Mouse (Mus musculus) limb, embryonic 14.5 days (tissue): Measurements from ENCODE around the gene Samd8. TPM values are rescaled to one million over a fixed set of nuclear protein-coding genes. Genes with fewer than 3 reads are reported as not detected.

ENCODE experiments used
- ATAC-seq: fragments of 200-750 bp; cut with Nextera tagmentation; 2 replicates; pipeline ENCODE4 v1.8.0; 2017; ENCODE audit warnings: low read depth, moderate number of reproducible peaks, moderate TSS enrichment; ENCODE audit not compliant: low FRiP score
- DNase-seq: peaks from one replicate; pipeline ENCODE4 v3.0.0-alpha.2; 2015; ENCODE audit warnings: low spot score
- H3K27ac ChIP-seq: fragments of 300-500 bp; sonication (generic); replicated peaks from 2 replicates; pipeline ENCODE4 v1.5.1; 2014; ENCODE audit warnings: low read depth, mild to moderate bottlenecking, low read length, moderate library complexity, mixed read lengths
- H3K27me3 ChIP-seq: fragments of 300-500 bp; sonication (generic); 2 replicates; pipeline ENCODE4 v1.6.1; 2014; ENCODE audit warnings: low read length, mixed read lengths; ENCODE audit not compliant: control insufficient read depth, insufficient read depth
- H3K36me3 ChIP-seq: fragments of 300-500 bp; sonication (generic); 2 replicates; pipeline ENCODE4 v1.6.1; 2014; ENCODE audit warnings: mild to moderate bottlenecking, low read length, moderate library complexity, mixed read lengths; ENCODE audit not compliant: control insufficient read depth, insufficient read depth
- H3K4me1 ChIP-seq: fragments of 300-500 bp; sonication (generic); 2 replicates; pipeline ENCODE4 v1.6.1; 2014; ENCODE audit warnings: antibody characterized with exemption, low read length, mixed read lengths; ENCODE audit not compliant: control insufficient read depth, insufficient read depth
- H3K4me2 ChIP-seq: fragments of 300-500 bp; sonication (generic); replicated peaks from 2 replicates; pipeline ENCODE4 v1.6.1; 2014; ENCODE audit warnings: low read depth, mild to moderate bottlenecking, low read length, moderate library complexity; ENCODE audit not compliant: severe bottlenecking
- H3K4me3 ChIP-seq: fragments of 300-500 bp; sonication (generic); replicated peaks from 2 replicates; pipeline ENCODE4 v1.5.1; 2014; ENCODE audit warnings: low read length
- H3K9ac ChIP-seq: fragments of 300-500 bp; sonication (generic); 2 replicates; pipeline ENCODE4 v1.6.1; 2014; ENCODE audit warnings: mild to moderate bottlenecking, low read depth, low read length, moderate library complexity; ENCODE audit not compliant: severe bottlenecking
- H3K9me3 ChIP-seq: fragments of 300-500 bp; sonication (generic); 2 replicates; pipeline ENCODE4 v1.6.1; 2016; ENCODE audit warnings: low read length; ENCODE audit not compliant: control insufficient read depth
- POLR2A ChIP-seq: fragments of 200-500 bp; IDR thresholded peaks from 2 replicates; pipeline ENCODE4 v1.8.0; 2012; ENCODE audit warnings: inconsistent platforms, mild to moderate bottlenecking, moderate library complexity, borderline replicate concordance; ENCODE audit not compliant: insufficient read depth, insufficient read length; ENCODE audit errors: extremely low read depth
- WGBS: fragments of 180-500 bp; shearing (Covaris S2); extraction: QIAGEN DNeasy Blood & Tissue Kit; methylation state at CpG from one replicate; pipeline ENCODE4 v1.1.7; 2014; 5-methylcytosine and 5-hydroxymethylcytosine counted together
- polyA plus RNA-seq, 2 experiments: library from polyadenylated mRNA; depleted of rRNA in 1 of 2; stranded (reverse) in 1 of 2; unstranded in 1 of 2; fragments of >200 nt; fragmentation: Nextera tagmentation in 1 of 2; extraction: Ambion mirVana in 1 of 2; gene quantifications; 2 replicates each; pipeline versions ENCODE4 v1.2.1 to v1.2.3; 2012 to 2014

Samd8 gene
- polyA plus RNA-seq, 2 experiments: 11.4 to 12.3 TPM

GRCm38 (mm10) chr14:21825786-21826491 lies 75.6 kb downstream of the Samd8 start:
- ATAC-seq: no peak
- Histone ChIP-seq H3K4me3 (no peak overlapping the region), H3K36me3 (no peaks in the 10 kb centered on the region), H3K27me3 (no peaks in the 10 kb centered on the region), H3K9ac (no peak overlapping the region), H3K27ac (no peak overlapping the region), H3K4me1 (peaks cover 9% of the 10 kb centered on the region), H3K4me2 (no peak overlapping the region), H3K9me3 (no peaks in the 10 kb centered on the region)
- no peak for TF ChIP-seq POLR2A
- WGBS: 83% methylated on average over 9 of the region's 9 CpGs
- DNase-seq: no peak

DNA sequence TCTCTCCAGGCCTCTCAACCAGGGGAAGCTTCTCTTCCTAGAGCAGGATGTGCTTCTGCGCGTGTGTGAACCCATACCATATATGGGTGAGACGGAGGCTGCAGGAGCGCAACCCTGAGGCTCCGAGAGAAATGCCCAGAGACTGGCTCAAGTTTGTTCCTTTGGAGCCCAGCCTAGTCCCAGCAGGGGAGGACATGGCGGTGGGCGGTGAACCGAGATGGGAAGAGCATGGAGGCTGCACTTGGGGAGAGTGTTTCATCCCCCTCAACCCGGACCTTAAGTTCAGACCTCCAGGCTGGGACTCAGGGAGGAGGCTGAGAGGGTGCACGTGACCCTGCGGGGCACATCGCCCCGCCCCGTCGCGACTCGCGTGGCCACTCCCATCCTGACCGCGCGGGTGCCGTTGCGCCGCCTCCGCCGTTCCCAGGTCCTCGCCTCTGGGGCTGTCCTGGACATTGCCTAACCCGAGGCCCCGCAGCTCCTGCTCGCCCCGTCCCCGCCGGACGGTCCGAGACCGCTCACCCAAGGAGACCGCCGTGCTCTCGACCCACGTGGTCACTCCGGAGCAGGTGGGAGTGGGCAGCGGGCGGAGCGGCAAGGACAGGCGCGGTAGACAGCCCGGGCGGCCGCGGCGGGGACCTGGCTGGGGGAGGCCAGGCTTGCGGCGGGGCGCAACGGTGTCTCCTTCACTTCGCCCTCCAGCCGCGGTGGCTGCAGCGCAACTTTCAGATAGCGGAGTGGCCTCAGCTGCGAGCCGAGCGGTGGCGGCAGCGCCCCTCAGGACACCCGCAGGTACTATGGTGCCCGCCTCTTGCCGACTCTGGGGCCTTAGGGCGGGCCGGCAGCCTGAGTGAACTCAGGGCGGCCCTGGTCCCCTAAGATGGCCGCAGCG lies 80.8 kb downstream of the Samd8 start:
- WGBS: 2% methylated on average over 59 of the region's 73 CpGs
- H3K36me3 ChIP-seq: peaks cover 21% of the 10 kb centered on the region
- H3K4me2 ChIP-seq: peak overlapping the region; percentile 84
- peak overlapping the region; percentile 98 for H3K4me3 ChIP-seq
- H3K27me3 ChIP-seq: no peaks in the 10 kb centered on the region
- H3K9ac ChIP-seq: peak overlapping the region; percentile 98
- H3K4me1 ChIP-seq: peaks cover 14% of the 10 kb centered on the region
- no peaks in the 10 kb centered on the region for H3K9me3 ChIP-seq
- DNase-seq: peak; percentile 92
- H3K27ac ChIP-seq: peak overlapping the region; percentile 95
- ATAC-seq: peak; percentile 99
- peak; percentile 83; the same call in 1 of the 2 replicates for TF ChIP-seq POLR2A

DNA sequence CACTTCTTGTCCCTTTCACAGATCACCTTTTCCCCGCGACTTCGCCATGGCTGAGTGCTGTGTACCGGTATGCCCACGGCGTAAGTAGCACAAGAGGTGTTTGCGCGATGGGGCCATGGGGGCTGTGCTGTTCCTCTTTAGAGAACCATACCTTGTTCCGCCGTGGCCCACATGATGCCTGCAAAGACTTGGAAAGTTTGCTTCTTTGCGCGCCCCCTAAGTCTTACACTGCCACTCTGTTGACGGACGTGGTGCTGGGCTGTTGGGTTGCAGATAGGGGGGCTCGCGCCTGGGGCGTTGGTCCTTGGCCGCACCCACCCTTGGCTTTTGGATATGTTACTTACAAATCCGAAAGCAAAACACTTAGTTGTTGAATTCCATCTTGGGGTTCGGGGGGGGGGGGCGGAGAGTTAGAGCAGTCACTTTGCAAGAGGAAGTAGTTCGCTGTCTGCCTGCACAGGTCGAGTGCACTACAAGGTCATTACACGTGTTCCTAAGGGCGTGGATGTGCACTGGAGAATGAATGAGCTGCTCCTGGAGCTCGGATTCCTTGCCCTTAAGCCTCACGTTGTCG lies 81.6 kb downstream of the Samd8 start:
- Histone ChIP-seq H3K4me1 (peaks cover 14% of the 10 kb centered on the region), H3K9ac (peak overlapping the region; percentile 98), H3K9me3 (no peaks in the 10 kb centered on the region), H3K27ac (peak overlapping the region; percentile 95), H3K4me2 (peak overlapping the region; percentile 84), H3K27me3 (no peaks in the 10 kb centered on the region), H3K36me3 (peaks cover 29% of the 10 kb centered on the region), H3K4me3 (peak overlapping the region; percentile 98)
- DNase-seq (no peak), ATAC-seq (no peak)
- no peak for TF ChIP-seq POLR2A
- under 1% methylated on average over 28 of the region's 28 CpGs for WGBS

GRCm38 (mm10) chr14:21838336-21839017 lies 88.1 kb downstream of the Samd8 start:
- Histone ChIP-seq H3K4me3 (no peak overlapping the region), H3K4me2 (no peak overlapping the region), H3K27me3 (no peaks in the 10 kb centered on the region), H3K4me1 (no peaks in the 10 kb centered on the region), H3K36me3 (peaks cover 94% of the 10 kb centered on the region), H3K9ac (no peak overlapping the region), H3K9me3 (no peaks in the 10 kb centered on the region), H3K27ac (no peak overlapping the region)
- no peak for DNase-seq
- no peak for ATAC-seq
- no peak for TF ChIP-seq POLR2A
- WGBS: 74% methylated on average over 8 of the region's 8 CpGs

DNA sequence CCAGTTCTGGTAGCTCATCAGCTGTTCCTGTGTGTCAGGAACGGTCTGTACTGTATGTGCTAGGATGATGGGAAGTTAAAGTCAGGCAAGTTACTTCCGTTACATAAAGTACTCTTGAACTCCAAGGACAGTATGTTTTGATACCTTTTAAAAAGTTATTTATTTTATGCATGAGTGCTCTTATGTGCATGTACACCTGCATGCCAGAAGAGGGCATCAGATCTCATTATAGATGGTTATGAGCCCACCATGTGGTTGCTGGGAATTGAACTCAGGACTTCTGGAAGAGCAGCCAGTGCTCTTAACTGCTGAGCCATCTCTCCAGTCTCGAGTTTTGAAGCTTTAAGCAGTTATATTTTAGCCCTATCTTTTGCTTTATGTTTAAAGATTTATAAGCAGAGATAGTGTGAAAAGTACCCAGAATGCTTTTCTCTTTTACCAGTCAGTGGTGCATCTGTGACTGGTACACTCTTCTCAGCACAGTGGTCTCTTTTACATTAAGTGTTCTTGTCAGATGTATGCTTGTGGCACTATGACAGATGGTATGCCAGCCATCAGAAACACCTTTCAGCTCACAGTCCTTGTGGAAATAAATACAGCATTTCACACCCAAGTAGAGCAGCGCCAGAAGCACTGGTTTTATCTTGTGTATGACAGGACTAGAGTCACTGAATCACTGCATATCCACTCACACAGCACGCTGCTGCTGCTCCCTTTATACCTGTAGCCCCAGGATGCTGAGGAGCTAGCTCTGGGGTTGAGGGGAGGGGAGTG lies 91.7 kb downstream of the Samd8 start:
- Histone ChIP-seq H3K9me3 (no peaks in the 10 kb centered on the region), H3K4me3 (no peak overlapping the region), H3K36me3 (peaks cover 99% of the 10 kb centered on the region), H3K9ac (no peak overlapping the region), H3K27me3 (no peaks in the 10 kb centered on the region), H3K4me1 (peaks cover 3% of the 10 kb centered on the region), H3K27ac (no peak overlapping the region), H3K4me2 (no peak overlapping the region)
- WGBS: 88% methylated on average over 5 of the region's 5 CpGs
- no peak for TF ChIP-seq POLR2A
- ATAC-seq (no peak), DNase-seq (no peak)
